Mouse (Mus musculus): ENCODE measurements around the gene Rc3h1.

- TF ChIP-seq CTCF (IDR thresholded peaks at IDR 0.05; ENCODE audit: borderline replicate concordance, extremely low read depth, insufficient read depth, insufficient read length) (no peak), POLR2A (IDR thresholded peaks at IDR 0.05; ENCODE audit: borderline replicate concordance, extremely low read depth, insufficient read depth, insufficient read length, poor library complexity, severe bottlenecking) (no peak)
Measured at GRCm38 (mm10) chr1:160968643-160969042, 62.4 kb downstream of the Rc3h1 start.
